Mouse (Mus musculus): ENCODE measurements around the gene Anks1b. TPM values are rescaled to one million over a fixed set of nuclear protein-coding genes. Genes with fewer than 3 reads are reported as not detected.

The Anks1b gene
- total RNA-seq, 2 experiments from 2014 or later = 426 to 497 TPM

- DNase-seq (ENCODE audit: low spot score in 2 of 2) = no peak
- intact Hi-C loops (cut with DNase I) = no loop called here
Measured at GRCm38 (mm10) chr10:90953103-90953709, 1079.9 kb downstream of the Anks1b start.

- no peak for DNase-seq (ENCODE audit: low spot score in 2 of 2)
- intact Hi-C loops (cut with DNase I) = no loop called here
Measured at GRCm38 (mm10) chr10:90953821-90954220, 1080.5 kb downstream of the Anks1b start.

- intact Hi-C loops (cut with DNase I) = no loop called here
Measured at GRCm38 (mm10) chr10:90960374-90960773, 1087.1 kb downstream of the Anks1b start.

GRCm38 (mm10) chr10:90964511-90964910 is 1091.2 kb downstream of the Anks1b start:
- no peak for DNase-seq (ENCODE audit: low spot score in 2 of 2)
- intact Hi-C loops (cut with DNase I) = no loop called here

More at GRCm38 (mm10) chr10:90960374-90960773, 1087.1 kb downstream of the Anks1b start:
- DNase-seq (ENCODE audit: low spot score in 2 of 2) = no peak

- intact Hi-C loops (cut with DNase I) = loop anchor here (5.0 kb wide), 2 partner anchors 67 to 133 kb away; no protein-coding TSS in a partner anchor
Measured at GRCm38 (mm10) chr10:90965671-90966315, 1092.5 kb downstream of the Anks1b start.

GRCm38 (mm10) chr10:90966821-90967220 is 1093.5 kb downstream of the Anks1b start:
- peak; percentile 80 to 89 for DNase-seq (ENCODE audit: low spot score in 2 of 2)
- intact Hi-C loops (cut with DNase I) = loop anchor here (5.0 kb wide), 2 partner anchors 65 to 135 kb away; no protein-coding TSS in a partner anchor

More at GRCm38 (mm10) chr10:90965671-90966315, 1092.5 kb downstream of the Anks1b start:
- no peak for DNase-seq (ENCODE audit: low spot score in 2 of 2)

GRCm38 (mm10) chr10:90968247-90968646 is 1094.9 kb downstream of the Anks1b start:
- peak in 1 of 2 experiments; percentile 38 for DNase-seq (ENCODE audit: low spot score in 2 of 2)
- intact Hi-C loops (cut with DNase I) = loop anchor here (5.0 kb wide), 2 partner anchors 64 to 136 kb away; no protein-coding TSS in a partner anchor

- intact Hi-C loops (cut with DNase I) = loop anchor here (5.0 kb wide), 2 partner anchors 63 to 137 kb away; no protein-coding TSS in a partner anchor
- DNase-seq (ENCODE audit: low spot score in 2 of 2) = no peak
Measured at GRCm38 (mm10) chr10:90969355-90970174, 1096.3 kb downstream of the Anks1b start.

- intact Hi-C loops (cut with DNase I) = no loop called here
- DNase-seq (ENCODE audit: low spot score in 2 of 2) = no peak
Measured at GRCm38 (mm10) chr10:90970560-90970959, 1097.3 kb downstream of the Anks1b start.

- intact Hi-C loops (cut with DNase I) = no loop called here
- no peak for DNase-seq (ENCODE audit: low spot score in 2 of 2)
Measured at GRCm38 (mm10) chr10:90974084-90974483, 1100.8 kb downstream of the Anks1b start.

GRCm38 (mm10) chr10:90974491-90974890 is 1101.2 kb downstream of the Anks1b start:
- intact Hi-C loops (cut with DNase I) = no loop called here
- no peak for DNase-seq (ENCODE audit: low spot score in 2 of 2)

- no peak for DNase-seq (ENCODE audit: low spot score in 2 of 2)
- intact Hi-C loops (cut with DNase I) = no loop called here
Measured at GRCm38 (mm10) chr10:90981811-90982210, 1108.5 kb downstream of the Anks1b start.

- DNase-seq (ENCODE audit: low spot score in 2 of 2) = no peak
- intact Hi-C loops (cut with DNase I) = no loop called here
Measured at GRCm38 (mm10) chr10:90983046-90983445, 1109.7 kb downstream of the Anks1b start.

- intact Hi-C loops (cut with DNase I) = no loop called here
- DNase-seq (ENCODE audit: low spot score in 2 of 2) = no peak
Measured at GRCm38 (mm10) chr10:90990340-90990739, 1117.0 kb downstream of the Anks1b start.

- DNase-seq (ENCODE audit: low spot score in 2 of 2) = no peak
- intact Hi-C loops (cut with DNase I) = no loop called here
Measured at GRCm38 (mm10) chr10:90992237-90992636, 1118.9 kb downstream of the Anks1b start.

GRCm38 (mm10) chr10:90993869-90994268 is 1120.6 kb downstream of the Anks1b start:
- intact Hi-C loops (cut with DNase I) = no loop called here
- no peak for DNase-seq (ENCODE audit: low spot score in 2 of 2)

- intact Hi-C loops (cut with DNase I) = no loop called here
- peak; percentile 55 to 61 for DNase-seq (ENCODE audit: low spot score in 2 of 2)
Measured at GRCm38 (mm10) chr10:90999899-91000298, 1126.6 kb downstream of the Anks1b start.

GRCm38 (mm10) chr10:91001421-91001820 is 1128.1 kb downstream of the Anks1b start:
- DNase-seq (ENCODE audit: low spot score in 2 of 2) = peak in 1 of 2 experiments; percentile 24
- intact Hi-C loops (cut with DNase I) = no loop called here

GRCm38 (mm10) chr10:91005858-91006538 is 1132.7 kb downstream of the Anks1b start:
- no peak for DNase-seq (ENCODE audit: low spot score in 2 of 2)
- intact Hi-C loops (cut with DNase I) = no loop called here

Measured in left cerebral cortex, postnatal 36 days (tissue).